Comparison of ENCODE assay signal across 1 mouse cellular context in the genomic region with DNA sequence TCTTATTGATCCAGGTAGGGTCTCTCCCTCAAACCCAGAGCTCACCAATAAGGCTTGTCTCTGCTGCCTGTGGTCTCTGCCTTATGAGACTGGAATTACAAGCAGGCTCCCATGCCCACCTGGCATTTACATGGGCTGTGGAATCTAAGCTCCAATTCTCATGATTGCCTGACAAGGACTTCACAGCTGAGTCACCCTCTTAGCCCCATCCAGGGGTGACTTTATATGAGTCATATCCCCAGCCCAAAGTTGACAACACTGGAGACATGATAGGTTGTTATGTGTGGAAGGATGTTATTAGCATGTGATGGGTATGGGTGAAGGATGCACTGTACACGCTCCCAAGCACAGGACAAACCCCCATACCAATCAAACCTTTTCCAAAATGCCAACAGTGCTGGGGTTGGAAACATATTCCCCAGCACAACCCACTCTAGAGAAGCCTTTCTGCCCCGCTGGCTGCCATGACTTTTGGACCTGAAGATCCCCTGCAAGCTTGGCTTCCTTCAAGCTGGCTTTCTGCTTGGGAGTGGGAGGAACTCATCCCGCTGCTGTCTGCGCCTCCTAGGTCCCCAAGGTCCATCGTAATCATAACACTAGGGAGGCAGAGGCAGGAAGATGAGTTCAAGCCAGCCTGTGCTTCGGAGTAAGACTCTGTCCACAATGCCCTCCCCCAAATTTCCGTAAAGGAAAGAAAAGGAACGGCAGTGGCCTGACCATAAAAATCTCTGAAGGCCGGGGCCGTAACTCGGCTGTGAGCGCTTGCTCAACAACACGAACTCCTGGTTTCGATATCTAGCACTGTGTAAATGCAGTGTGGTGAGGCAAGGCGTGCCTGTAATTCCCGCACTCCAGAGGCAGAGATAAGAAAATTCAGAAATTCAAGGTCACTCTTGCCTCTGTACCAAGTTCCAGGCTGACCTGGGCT.
TF ChIP-seq lines count a peak whose summit lies in the region.

No protein-coding gene starts in this region.

TF ChIP-seq in MEL, 35 proteins besides CTCF, POLR2A, EP300 and RAD21:
- TF ChIP-seq MXI1 (IDR thresholded peaks at IDR 0.05; ENCODE audit: low read depth, low read length), result 0 out of 2 replicates have a peak, but pooled peaks have one; percentile 26
- no peak for TF ChIP-seq POLR2AphosphoS2 (IDR thresholded peaks at IDR 0.05; ENCODE audit: low read length)
